Mouse (Mus musculus) left cerebral cortex, adult 8-10 months (tissue): ENCODE measurements at regions not wholly inside any gene's neighbourhood (a gene's known extent, or its start where the extent isn't known, plus 50 kb on each side); places are given as distances from the start of the nearest gene placed in this dataset.

Experiments used
- DNase-seq, 2 experiments: peaks; one replicate each; pipeline ENCODE4 v3.0.0; 2022; ENCODE audit warnings: low spot score in 2 of 2

DNA sequence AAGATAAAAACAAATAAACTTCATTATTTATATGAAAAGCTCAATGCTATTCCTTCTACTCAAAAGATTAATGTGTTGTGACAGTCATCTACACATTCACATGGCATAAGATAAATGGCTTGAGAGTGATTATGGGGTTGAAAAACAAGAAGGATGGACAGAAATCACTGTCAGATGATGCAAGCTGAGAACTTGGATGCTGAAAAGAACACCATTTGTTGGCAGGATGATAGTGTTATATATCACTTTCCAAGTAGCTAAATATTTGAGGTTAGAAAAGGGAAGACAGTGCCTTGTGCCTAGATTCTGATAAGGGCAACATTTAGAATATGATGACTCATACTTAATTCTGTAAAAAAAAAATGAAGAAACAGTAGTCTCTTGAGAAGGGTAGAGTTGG is 817.0 kb downstream of the Phex start:
- DNase-seq = no peak

DNA sequence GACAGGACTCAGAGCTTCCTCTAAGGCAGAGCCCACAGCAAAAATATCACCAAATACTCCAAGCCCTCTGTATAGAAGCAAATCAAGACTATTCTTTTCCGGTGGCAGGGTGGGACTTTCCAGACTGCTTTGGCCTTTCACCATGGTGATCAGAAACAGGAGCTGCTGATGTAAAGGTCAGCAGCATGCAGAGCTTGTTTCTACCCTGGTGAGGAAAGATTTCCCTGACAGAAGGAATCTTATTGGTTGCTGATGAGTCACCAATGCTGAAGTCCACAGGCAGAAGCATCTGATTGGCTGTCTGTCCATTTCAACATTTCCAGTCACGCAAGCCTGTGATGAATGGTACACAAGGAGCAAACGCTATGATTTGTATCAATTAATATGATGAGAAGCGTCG is 820.4 kb downstream of the Phex start:
- DNase-seq = peak in 1 of 2 experiments; percentile 8
